Mouse (Mus musculus) myocyte (in vitro differentiated cells): Measurements from ENCODE around the gene Btbd35f15.
"Not testable (repeated sequence)": the region's sequence is repeated elsewhere in the genome, so short reads cannot be mapped to it uniquely, and the experiment has no call there.

Experiments used
- E2F4 ChIP-seq: IDR thresholded peaks from one replicate; pipeline ENCODE4 v1.6.1; 2011; ENCODE audit warnings: mild to moderate bottlenecking, control low read depth, moderate library complexity; ENCODE audit not compliant: insufficient read depth
- MAX ChIP-seq: IDR thresholded peaks from one replicate; pipeline ENCODE4 v1.6.1; 2011; ENCODE audit warnings: low read depth, mild to moderate bottlenecking, control low read depth
- MYOD1 ChIP-seq, 3 experiments: IDR thresholded peaks; one replicate each; pipeline ENCODE4 v1.6.1; 2011; ENCODE audit warnings: control low read depth in 2 of 3, low read depth in 2 of 3, mild to moderate bottlenecking in 2 of 3, moderate library complexity in 1 of 3; ENCODE audit not compliant: insufficient read length in 2 of 3, control insufficient read depth in 1 of 3
- MYOG ChIP-seq, 3 experiments: IDR thresholded peaks; one replicate each; pipeline ENCODE4 v1.6.1; 2011; ENCODE audit warnings: control low read depth in 2 of 3, low read depth in 2 of 3, mild to moderate bottlenecking in 2 of 3; ENCODE audit not compliant: insufficient read length in 2 of 3, control insufficient read depth in 1 of 3, insufficient read depth in 1 of 3
- POLR2A ChIP-seq: IDR thresholded peaks from one replicate; pipeline ENCODE4 v1.6.1; 2011; ENCODE audit warnings: low read depth, mild to moderate bottlenecking, control low read depth, moderate library complexity; ENCODE audit not compliant: insufficient read length
- POLR2AphosphoS2 ChIP-seq: IDR thresholded peaks from one replicate; pipeline ENCODE4 v1.6.1; 2011; ENCODE audit warnings: low read depth, control low read depth; ENCODE audit not compliant: insufficient read length
- TCF12 ChIP-seq: IDR thresholded peaks from one replicate; pipeline ENCODE4 v1.6.1; 2011; ENCODE audit warnings: mild to moderate bottlenecking, control low read depth; ENCODE audit not compliant: poor library complexity, insufficient read depth, severe bottlenecking

DNA sequence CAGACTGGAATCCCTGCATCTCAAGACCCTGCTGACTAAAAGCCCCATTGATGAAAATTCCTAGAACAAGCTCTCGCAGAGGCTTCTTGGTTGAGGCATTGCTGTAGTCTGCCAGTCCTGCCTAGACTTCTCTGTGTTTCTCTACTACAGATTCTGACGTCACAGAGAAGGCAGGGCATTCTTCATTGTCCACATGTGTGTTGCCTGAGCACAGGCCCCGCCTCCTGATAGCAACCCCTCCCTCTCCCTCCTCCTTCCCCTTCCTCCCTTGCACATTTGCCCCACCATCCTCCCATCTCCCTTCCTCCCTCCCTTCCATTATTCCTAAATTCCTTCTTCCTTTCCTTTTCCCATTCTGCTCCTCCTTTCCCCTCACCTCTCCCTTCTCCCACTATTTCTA is at the start of gene Btbd35f15:
- not testable (repeated sequence) for TF ChIP-seq POLR2A; MYOG (IDR thresholded peaks at IDR 0.05; ENCODE audit: control insufficient read depth in 1 of 3, insufficient read depth in 1 of 3, insufficient read length in 2 of 3, low read depth in 2 of 3); TCF12; E2F4; POLR2AphosphoS2; MYOD1 (IDR thresholded peaks at IDR 0.05; ENCODE audit: control insufficient read depth in 1 of 3, insufficient read length in 2 of 3, low read depth in 2 of 3); MAX
